Comparison of ENCODE assay signal across 16 mouse cellular contexts in genomic region chr13:24220441-24220970, GRCm38 (mm10).
A peak's percentile ranks its signal among the peaks of the same experiment; 100 is the strongest.
DNase-seq lines count a peak whose midpoint lies in the region; ATAC-seq lines count a peak whose summit lies in the region.
"Had no signal": no experiment of that assay in that cellular context is flagged by ENCODE, and none has a peak within 500 bp of the region (broad histone marks: within the 10 kb centered on the region; RNA-seq: fewer than 3 reads in every experiment).

No protein-coding gene starts in this region.

- no peak overlapping the region for H3K9ac ChIP-seq in liver, embryonic 15.5 days
- no peak overlapping the region for H3K9ac ChIP-seq in liver, embryonic 11.5 days (ENCODE audit: low read depth, low read length)
- H3K9ac ChIP-seq: embryonic facial prominence, embryonic 12.5 days; forebrain, embryonic 15.5 days; heart, embryonic 12.5 days; hindbrain, embryonic 14.5 days; intestine, embryonic 15.5 days had no signal

- no peak overlapping the region for H3K27ac ChIP-seq in liver, embryonic 15.5 days (replicated peaks)
- no peak overlapping the region for H3K27ac ChIP-seq in liver, embryonic 11.5 days (ENCODE audit: low read depth, low read length)
- H3K27ac ChIP-seq: embryonic facial prominence, embryonic 12.5 days; forebrain, embryonic 15.5 days; heart, adult 2 months; hindbrain, embryonic 10.5 days; hindbrain, embryonic 14.5 days; intestine, embryonic 15.5 days had no signal

- H3K4me3 ChIP-seq in liver, embryonic 15.5 days (replicated peaks) = no peak overlapping the region
- H3K4me3 ChIP-seq in liver, embryonic 11.5 days (ENCODE audit: low read depth, low read length) = no peak overlapping the region
- H3K4me3 ChIP-seq: embryonic facial prominence, embryonic 12.5 days; forebrain, embryonic 15.5 days; heart, adult 2 months; heart, embryonic 12.5 days; hindbrain, embryonic 10.5 days; intestine, embryonic 15.5 days had no signal

- DNase-seq in adrenal gland, adult 8-10 months = peak; percentile 25
- DNase-seq in adrenal gland, postnatal 4 days (ENCODE audit: low spot score in 2 of 2) = no peak
- DNase-seq in liver, embryonic 11.5 days (ENCODE audit: low spot score) = no peak
- DNase-seq in 416B (ENCODE audit: low read depth) = peak; percentile 72
- DNase-seq: cerebellum, adult 18-20 months; cerebellum, postnatal 10 days; gastrocnemius, postnatal 36 days; heart, adult 2 months had no signal

- no peaks in the 10 kb centered on the region for H3K36me3 ChIP-seq in liver, embryonic 15.5 days (replicated peaks)
- no peaks in the 10 kb centered on the region for H3K36me3 ChIP-seq in liver, embryonic 11.5 days (ENCODE audit: control insufficient read depth, insufficient read depth, low read length)
- H3K36me3 ChIP-seq: embryonic facial prominence, embryonic 12.5 days; forebrain, embryonic 15.5 days; heart, embryonic 12.5 days; hindbrain, embryonic 10.5 days; intestine, embryonic 15.5 days had no signal

- H3K4me1 ChIP-seq in liver, embryonic 15.5 days (replicated peaks) = no peaks in the 10 kb centered on the region
- H3K4me1 ChIP-seq in liver, embryonic 11.5 days (replicated peaks; ENCODE audit: control insufficient read depth, insufficient read depth, low read length) = no peaks in the 10 kb centered on the region
- H3K4me1 ChIP-seq: intestine, embryonic 15.5 days had no signal

- no peaks in the 10 kb centered on the region for H3K9me3 ChIP-seq in liver, embryonic 15.5 days (replicated peaks)
- H3K9me3 ChIP-seq in liver, embryonic 11.5 days (ENCODE audit: control insufficient read depth, low read length) = no peaks in the 10 kb centered on the region
- H3K9me3 ChIP-seq: embryonic facial prominence, embryonic 12.5 days; forebrain, embryonic 15.5 days; heart, embryonic 12.5 days; hindbrain, embryonic 10.5 days; intestine, embryonic 15.5 days had no signal

- no peaks in the 10 kb centered on the region for H3K27me3 ChIP-seq in liver, embryonic 15.5 days
- H3K27me3 ChIP-seq in liver, embryonic 11.5 days (replicated peaks; ENCODE audit: control insufficient read depth, insufficient read depth, low read length) = no peaks in the 10 kb centered on the region
- H3K27me3 ChIP-seq: embryonic facial prominence, embryonic 12.5 days; forebrain, embryonic 15.5 days; heart, embryonic 12.5 days; intestine, embryonic 15.5 days had no signal

- no peak overlapping the region for H3K4me2 ChIP-seq in liver, embryonic 15.5 days
- H3K4me2 ChIP-seq in liver, embryonic 11.5 days = no peak overlapping the region
- H3K4me2 ChIP-seq: embryonic facial prominence, embryonic 12.5 days; forebrain, embryonic 15.5 days; heart, embryonic 12.5 days; hindbrain, embryonic 14.5 days; intestine, embryonic 15.5 days had no signal

- WGBS in liver, embryonic 15.5 days (ENCODE audit: insufficient replicate concordance) = 45% methylated on average over 3 of the region's 3 CpGs
- whole genome bisulfite sequencing in liver, embryonic 11.5 days = 65% methylated on average over 3 of the region's 3 CpGs

- ATAC-seq in liver, embryonic 15.5 days (ENCODE audit: insufficient read depth) = peak; percentile 15; the same call in 1 of the 2 replicates
- no peak for ATAC-seq in liver, embryonic 11.5 days (replicated peaks; ENCODE audit: low FRiP score)
- peak; percentile 29; the same call in 1 of the 2 replicates for ATAC-seq in megakaryocyte progenitor cell, adult 5-6 weeks (replicated peaks; ENCODE audit: poor library complexity)
- ATAC-seq: forebrain, embryonic 15.5 days; intestine, embryonic 15.5 days had no signal

Comparison
In these comparisons a context has a peak if more than half of its experiments do, and no peak if none do; other contexts are left out.
1. DNase-seq: peak in adrenal gland, adult 8-10 months (single experiment) and 416B (single experiment); none in adrenal gland, postnatal 4 days (0 of 2) and liver, embryonic 11.5 days (single experiment).